Mouse (Mus musculus) MEL (cell line): ENCODE measurements around the gene Samsn1.

ENCODE experiments used
- CTCF ChIP-seq, 3 experiments: IDR thresholded peaks in 2 of 3; conservative IDR thresholded peaks in 1 of 3; 2 replicates each; pipeline ENCODE4 v1.5.1; 2011 to 2012; ENCODE audit warnings: low read length in 3 of 3, low read depth in 2 of 3, mild to moderate bottlenecking in 2 of 3, improper control_type of control experiment in 1 of 3, inconsistent platforms in 1 of 3, mixed read lengths in 1 of 3, moderate library complexity in 1 of 3; ENCODE audit not compliant: control insufficient read depth in 1 of 3, insufficient read depth in 1 of 3, poor library complexity in 1 of 3, severe bottlenecking in 1 of 3
- E2F4 ChIP-seq: IDR thresholded peaks from 2 replicates; pipeline ENCODE4 v1.6.1; 2011; ENCODE audit warnings: low read depth, low read length, improper control_type of control experiment, borderline replicate concordance
- NRF1 ChIP-seq: IDR thresholded peaks from 2 replicates; pipeline ENCODE4 v1.6.1; 2014; ENCODE audit warnings: low read depth, mild to moderate bottlenecking, inconsistent platforms, low read length, improper control_type of control experiment, moderate library complexity; ENCODE audit not compliant: poor library complexity, insufficient read depth, severe bottlenecking
- ZNF384 ChIP-seq: IDR thresholded peaks from 2 replicates; pipeline ENCODE4 v1.6.1; 2012; ENCODE audit warnings: low read depth, mild to moderate bottlenecking, inconsistent platforms, low read length, improper control_type of control experiment

DNA sequence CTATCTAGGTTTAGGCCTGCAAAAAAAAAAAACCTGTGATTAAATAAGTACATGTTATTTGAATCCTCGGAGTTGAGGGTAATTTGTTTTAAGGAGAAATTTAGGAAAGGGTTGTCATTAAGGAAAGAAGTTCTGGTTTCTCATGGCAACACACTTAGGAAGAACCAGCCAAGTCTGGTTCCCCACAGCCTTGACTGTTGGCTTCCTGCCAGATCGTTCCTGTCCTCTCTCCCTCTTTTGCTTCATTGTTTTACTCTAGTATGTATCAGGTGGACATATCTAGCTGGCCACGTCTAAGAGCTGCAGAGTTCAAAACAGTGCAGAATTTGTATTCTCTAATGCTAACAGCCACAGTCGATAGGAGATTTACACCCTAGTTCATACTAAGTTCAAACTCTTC is 146.2 kb downstream of the Samsn1 start:
- no peak for TF ChIP-seq CTCF (IDR thresholded peaks at IDR 0.05 in 2 of 3, conservative IDR thresholded peaks at IDR 0.05 in 1 of 3; ENCODE audit: control insufficient read depth in 1 of 3, insufficient read depth in 1 of 3, low read depth in 2 of 3, low read length in 3 of 3, poor library complexity in 1 of 3, severe bottlenecking in 1 of 3)
- no peak for TF ChIP-seq E2F4
- TF ChIP-seq ZNF384: no peak
- no peak for TF ChIP-seq NRF1
